Mouse (Mus musculus) megakaryocyte, embryonic 14.5 days (primary cell): ENCODE measurements around the gene Actn4. TPM values are rescaled to one million over a fixed set of nuclear protein-coding genes. Genes with fewer than 3 reads are reported as not detected.
A peak's percentile ranks its signal among the peaks of the same experiment; 100 is the strongest.
"Not testable (repeated sequence)": the region's sequence is repeated elsewhere in the genome, so short reads cannot be mapped to it uniquely, and the experiment has no call there.

Experiments used
- H3K27me3 ChIP-seq: replicated peaks from 2 replicates; pipeline ENCODE3; 2012; ENCODE audit warnings: inconsistent platforms
- H3K36me3 ChIP-seq: replicated peaks from 2 replicates; pipeline ENCODE3; 2012; ENCODE audit warnings: low read length, inconsistent platforms, mixed read lengths
- H3K4me1 ChIP-seq: 2 replicates; pipeline ENCODE4 v1.6.1; 2012; ENCODE audit warnings: inconsistent platforms
- H3K4me3 ChIP-seq: replicated peaks from 2 replicates; pipeline ENCODE3; 2012; ENCODE audit warnings: moderate library complexity, mild to moderate bottlenecking, inconsistent platforms
- H3K9me3 ChIP-seq: 2 replicates; pipeline ENCODE4 v1.6.1; 2012; ENCODE audit warnings: inconsistent platforms
- FLI1 ChIP-seq: IDR thresholded peaks from 2 replicates; pipeline ENCODE4 v1.6.1; 2012; ENCODE audit warnings: low read length, inconsistent platforms, mixed read lengths
- GATA1 ChIP-seq: IDR thresholded peaks from 3 replicates; pipeline ENCODE4 v1.6.1; 2012; ENCODE audit warnings: mixed read lengths, low read length, inconsistent platforms, borderline replicate concordance
- polyA plus RNA-seq: library from polyadenylated mRNA; stranded (reverse); fragments of >175 nt; gene quantifications from 2 replicates; pipeline ENCODE4 v1.2.3, GENCODE M21; 2012; ENCODE audit warnings: low replicate concordance; ENCODE audit not compliant: insufficient read depth

The Actn4 gene
- polyA plus RNA-seq, 1 experiment, result 590 TPM

GRCm38 (mm10) chr7:28876099-28876498, 86.0 kb downstream of the Actn4 start:
- H3K9me3 ChIP-seq, result no peaks in the 10 kb centered on the region
- peaks cover 5% of the 10 kb centered on the region for H3K27me3 ChIP-seq
- TF ChIP-seq GATA1 (no peak), FLI1 (no peak)
- H3K4me1 ChIP-seq, result peaks cover 41% of the 10 kb centered on the region
- no peak overlapping the region for H3K4me3 ChIP-seq
- no peaks in the 10 kb centered on the region for H3K36me3 ChIP-seq

DNA sequence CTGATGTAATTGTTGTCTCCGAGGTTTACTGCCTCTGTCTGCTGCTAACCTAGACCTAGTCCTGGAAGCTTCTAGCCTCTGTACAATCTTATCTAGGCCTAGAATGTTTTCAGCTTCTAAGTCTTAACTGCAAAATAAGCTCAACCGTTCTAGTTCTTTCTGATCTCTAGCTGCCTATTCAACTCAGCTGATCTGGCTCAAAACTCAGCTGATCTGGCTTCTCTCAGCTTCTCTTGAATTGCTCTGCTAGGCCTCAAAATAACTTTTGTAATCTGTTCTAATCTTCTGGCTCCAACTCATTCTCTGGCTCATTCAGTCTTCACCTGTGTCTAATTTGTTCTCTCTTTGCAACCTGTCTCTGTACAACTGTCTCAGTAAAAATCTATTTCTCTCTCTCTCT, 87.6 kb downstream of the Actn4 start:
- no peak for TF ChIP-seq FLI1
- TF ChIP-seq GATA1, result no peak
- peaks cover 38% of the 10 kb centered on the region for H3K4me1 ChIP-seq

GRCm38 (mm10) chr7:28870901-28871664, 91.1 kb downstream of the Actn4 start:
- TF ChIP-seq FLI1 (no peak), GATA1 (no peak)
- Histone ChIP-seq H3K36me3 (no peaks in the 10 kb centered on the region), H3K27me3 (peaks cover 4% of the 10 kb centered on the region), H3K4me1 (peaks cover 29% of the 10 kb centered on the region), H3K9me3 (no peaks in the 10 kb centered on the region), H3K4me3 (no peak overlapping the region)

More for the DNA sequence above, 87.6 kb downstream of the Actn4 start:
- no peaks in the 10 kb centered on the region for H3K9me3 ChIP-seq
- no peak overlapping the region for H3K4me3 ChIP-seq
- H3K36me3 ChIP-seq, result no peaks in the 10 kb centered on the region
- H3K27me3 ChIP-seq, result peaks cover 4% of the 10 kb centered on the region

- not testable (repeated sequence) for H3K36me3 ChIP-seq, H3K27me3 ChIP-seq, H3K9me3 ChIP-seq
- Histone ChIP-seq H3K4me1 (peaks cover 55% of the 10 kb centered on the region), H3K4me3 (peak overlapping the region; percentile 88)
- TF ChIP-seq GATA1, result 0 out of 3 replicates have a peak, but pooled peaks have one; percentile 21
These were observed 94.4 kb downstream of the Actn4 start for GRCm38 (mm10) chr7:28867508-28868340.

DNA sequence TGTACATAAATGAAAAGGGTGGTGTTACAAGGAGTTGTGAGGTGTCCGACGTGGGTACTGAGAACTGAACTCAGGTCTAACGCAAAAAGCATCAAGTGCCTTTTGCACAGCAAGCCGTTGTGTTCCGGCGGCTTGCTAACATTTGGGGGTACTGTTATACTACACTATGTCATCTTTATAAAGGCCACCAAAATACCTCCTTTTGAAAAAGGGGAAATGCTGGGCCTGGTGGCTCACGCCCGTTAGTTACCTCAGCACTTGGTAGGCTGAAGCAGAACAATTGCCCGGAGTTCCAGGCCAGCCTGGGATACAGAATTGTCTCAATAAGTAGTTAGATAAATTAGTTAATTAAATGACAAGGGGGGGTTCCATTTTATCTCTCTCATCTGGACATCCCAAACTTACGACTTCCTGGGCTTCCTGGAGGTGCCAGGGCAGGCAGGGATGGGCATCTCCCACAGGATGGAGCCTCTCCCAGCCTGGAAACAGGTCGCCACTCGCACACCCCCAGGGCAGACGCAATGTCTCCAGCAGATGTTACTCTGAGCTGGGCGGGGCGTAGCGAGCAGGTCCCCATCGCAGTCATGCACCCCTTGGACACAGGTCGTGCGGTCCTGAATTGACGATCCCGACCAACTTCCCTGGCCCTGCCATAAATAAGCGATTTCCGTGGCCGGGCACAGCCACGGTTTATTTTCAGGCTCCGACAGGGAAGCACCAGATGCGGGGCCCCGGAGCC, 95.2 kb downstream of the Actn4 start:
- Histone ChIP-seq H3K4me1 (peaks cover 55% of the 10 kb centered on the region), H3K27me3 (no peaks in the 10 kb centered on the region), H3K9me3 (peaks cover 8% of the 10 kb centered on the region; the same call in 1 of the 2 replicates), H3K4me3 (peak overlapping the region; percentile 88), H3K36me3 (no peaks in the 10 kb centered on the region)
- no peak for TF ChIP-seq FLI1
- TF ChIP-seq GATA1, result no peak

GRCm38 (mm10) chr7:28865481-28866300, 96.4 kb downstream of the Actn4 start:
- Histone ChIP-seq H3K4me1 (peaks cover 49% of the 10 kb centered on the region), H3K36me3 (no peaks in the 10 kb centered on the region), H3K27me3 (no peaks in the 10 kb centered on the region), H3K4me3 (peak overlapping the region; percentile 90), H3K9me3 (peaks cover 13% of the 10 kb centered on the region)
- TF ChIP-seq GATA1 (no peak), FLI1 (no peak)

DNA sequence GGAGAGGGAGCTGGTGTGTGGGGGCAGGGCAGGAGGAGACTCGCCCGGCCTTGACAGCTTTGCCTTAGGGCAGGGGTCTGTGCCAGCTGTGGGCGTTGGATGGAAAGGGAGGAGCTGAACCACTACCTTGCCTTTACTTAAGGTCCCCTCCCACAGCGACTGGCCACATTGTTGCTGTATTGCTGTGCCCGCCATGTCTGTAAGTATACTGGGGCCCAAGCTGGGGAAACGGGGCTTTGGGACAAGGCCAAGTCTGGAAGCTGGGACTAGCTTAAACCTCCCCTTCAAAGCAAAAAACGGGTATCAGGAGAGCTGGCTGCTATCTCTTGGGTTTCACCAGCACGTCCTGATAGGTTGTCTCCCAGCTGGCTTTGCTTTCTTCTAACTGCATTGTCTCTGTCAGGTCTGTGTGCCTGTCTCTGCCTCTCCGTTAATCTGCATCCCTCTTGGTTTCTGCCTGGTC, 97.8 kb downstream of the Actn4 start:
- peaks cover 16% of the 10 kb centered on the region for H3K9me3 ChIP-seq
- peaks cover 49% of the 10 kb centered on the region for H3K4me1 ChIP-seq
- H3K27me3 ChIP-seq, result no peaks in the 10 kb centered on the region
- no peaks in the 10 kb centered on the region for H3K36me3 ChIP-seq
- TF ChIP-seq GATA1 (no peak), FLI1 (no peak)
- peak overlapping the region; percentile 1 for H3K4me3 ChIP-seq

DNA sequence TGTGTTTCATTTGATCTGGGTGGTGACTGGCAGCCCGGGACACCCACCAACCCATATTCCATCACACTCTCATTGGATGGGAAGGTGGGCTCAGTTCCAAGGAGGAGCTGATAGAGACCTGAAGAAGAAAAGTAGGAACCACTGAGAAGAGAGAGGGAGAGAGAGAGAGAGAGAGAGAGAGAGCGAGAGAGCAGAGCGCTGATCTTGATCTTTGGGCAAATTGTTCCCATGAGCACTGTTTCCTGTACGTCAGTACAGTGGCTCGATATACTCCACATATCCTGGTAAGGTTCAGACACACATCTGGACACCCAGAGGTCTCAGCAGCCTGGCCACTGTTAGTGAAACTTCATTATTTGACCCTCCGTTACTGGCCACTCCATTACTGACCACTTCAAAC, 98.6 kb downstream of the Actn4 start, which contains the start of gene Lgals7:
TSS of gene Lgals7 (plus strand) at position 314 of the 400 bp plus-strand sequence.
- H3K9me3 ChIP-seq, result peaks cover 20% of the 10 kb centered on the region
- H3K27me3 ChIP-seq, result peaks cover 2% of the 10 kb centered on the region
- peak within 1 kb of the TSS; percentile 1 for H3K4me3 ChIP-seq
- H3K4me1 ChIP-seq, result peaks cover 49% of the 10 kb centered on the region
- no peak for TF ChIP-seq GATA1
- no peak for TF ChIP-seq FLI1
- no peaks in the 10 kb centered on the region for H3K36me3 ChIP-seq
